Mouse (Mus musculus): ENCODE data around the gene Slc29a1. TPM values are rescaled to one million over a fixed set of nuclear protein-coding genes. Genes with fewer than 3 reads are reported as not detected.

Slc29a1 gene
- polyA plus RNA-seq, 1 experiment from 2014 or later: 83.4 TPM

GRCm38 (mm10) chr17:45565103-45565502 is 34.3 kb downstream of the Slc29a1 start:
- H3K9ac ChIP-seq: 0 out of 2 replicates have a peak overlapping the region, but pooled peaks have one; percentile 98
- peaks cover 34% of the 10 kb centered on the region for H3K4me1 ChIP-seq
- H3K27ac ChIP-seq: 0 out of 2 replicates have a peak overlapping the region, but pooled peaks have one; percentile 88
- 91% methylated on average over 11 of the region's 11 CpGs for WGBS
- no peak for ATAC-seq (ENCODE audit: insufficient read depth, low FRiP score, low read depth)
- peaks cover 37% of the 10 kb centered on the region for H3K36me3 ChIP-seq
- 0 out of 2 replicates have a peak, but pooled peaks cover 2% of the 10 kb centered on the region for H3K27me3 ChIP-seq (replicated peaks)
- no peaks in the 10 kb centered on the region for H3K9me3 ChIP-seq
- H3K4me3 ChIP-seq (replicated peaks): peak overlapping the region; percentile 99
- H3K4me2 ChIP-seq: peak overlapping the region; percentile 86

GRCm38 (mm10) chr17:45564531-45565084 is 34.8 kb downstream of the Slc29a1 start:
- H3K36me3 ChIP-seq: peaks cover 32% of the 10 kb centered on the region
- WGBS: 9% methylated on average over 17 of the region's 18 CpGs
- H3K4me3 ChIP-seq (replicated peaks): peak overlapping the region; percentile 99
- peak overlapping the region; percentile 98 for H3K9ac ChIP-seq
- H3K27ac ChIP-seq: peak overlapping the region; percentile 88
- H3K4me1 ChIP-seq: peaks cover 29% of the 10 kb centered on the region
- ATAC-seq (ENCODE audit: insufficient read depth, low FRiP score, low read depth): no peak
- peak overlapping the region; percentile 86 for H3K4me2 ChIP-seq
- H3K9me3 ChIP-seq: no peaks in the 10 kb centered on the region
- 0 out of 2 replicates have a peak, but pooled peaks cover 2% of the 10 kb centered on the region for H3K27me3 ChIP-seq (replicated peaks)

- Histone ChIP-seq H3K27ac (peak within 1 kb of the TSS; percentile 88), H3K9ac (peak within 1 kb of the TSS; percentile 98), H3K27me3 (replicated peaks) (0 out of 2 replicates have a peak, but pooled peaks cover 2% of the 10 kb centered on the region), H3K4me3 (replicated peaks) (peak within 1 kb of the TSS; percentile 99), H3K4me2 (peak within 1 kb of the TSS; percentile 86), H3K36me3 (peaks cover 25% of the 10 kb centered on the region), H3K4me1 (peaks cover 23% of the 10 kb centered on the region), H3K9me3 (no peaks in the 10 kb centered on the region)
- under 1% methylated on average over 60 of the region's 61 CpGs for WGBS
- peak; percentile 78 for ATAC-seq (ENCODE audit: insufficient read depth, low FRiP score, low read depth)
Observed at GRCm38 (mm10) chr17:45563655-45564530, 35.5 kb downstream of the Slc29a1 start, which contains the start of gene Slc35b2. TSS of gene Slc35b2 (plus strand) at chr17:45563874.

GRCm38 (mm10) chr17:45563216-45563615 is 36.2 kb downstream of the Slc29a1 start:
- Histone ChIP-seq H3K4me3 (replicated peaks) (no peak overlapping the region), H3K9ac (no peak overlapping the region)

GRCm38 (mm10) chr17:45559732-45560525 is 39.5 kb downstream of the Slc29a1 start:
- WGBS: 87% methylated on average over 15 of the region's 15 CpGs
- ATAC-seq (ENCODE audit: insufficient read depth, low FRiP score, low read depth): no peak
- Histone ChIP-seq H3K27ac (no peak overlapping the region), H3K4me1 (peaks cover 14% of the 10 kb centered on the region), H3K9ac (no peak overlapping the region), H3K36me3 (no peaks in the 10 kb centered on the region), H3K27me3 (replicated peaks) (peaks cover 10% of the 10 kb centered on the region), H3K9me3 (no peaks in the 10 kb centered on the region), H3K4me3 (replicated peaks) (no peak overlapping the region), H3K4me2 (no peak overlapping the region)

More at GRCm38 (mm10) chr17:45563216-45563615, 36.2 kb downstream of the Slc29a1 start:
- 72% methylated on average over 12 of the region's 12 CpGs for WGBS
- Histone ChIP-seq H3K4me2 (no peak overlapping the region; the same call in 1 of the 2 replicates), H3K4me1 (peaks cover 23% of the 10 kb centered on the region), H3K36me3 (peaks cover 18% of the 10 kb centered on the region), H3K27ac (no peak overlapping the region), H3K9me3 (no peaks in the 10 kb centered on the region), H3K27me3 (replicated peaks) (0 out of 2 replicates have a peak, but pooled peaks cover 2% of the 10 kb centered on the region)
- no peak for ATAC-seq (ENCODE audit: insufficient read depth, low FRiP score, low read depth)

GRCm38 (mm10) chr17:45557998-45558862 is 41.2 kb downstream of the Slc29a1 start:
- Histone ChIP-seq H3K9me3 (no peaks in the 10 kb centered on the region), H3K27ac (no peak overlapping the region), H3K27me3 (replicated peaks) (peaks cover 10% of the 10 kb centered on the region), H3K4me1 (peaks cover 10% of the 10 kb centered on the region; the same call in 1 of the 2 replicates), H3K4me2 (no peak overlapping the region), H3K4me3 (replicated peaks) (no peak overlapping the region), H3K9ac (no peak overlapping the region), H3K36me3 (no peaks in the 10 kb centered on the region)
- ATAC-seq (ENCODE audit: insufficient read depth, low FRiP score, low read depth): no peak
- WGBS: 71% methylated on average over 16 of the region's 16 CpGs

GRCm38 (mm10) chr17:45557246-45557824 is 42.1 kb downstream of the Slc29a1 start:
- peaks cover 10% of the 10 kb centered on the region for H3K27me3 ChIP-seq (replicated peaks)
- ATAC-seq (ENCODE audit: insufficient read depth, low FRiP score, low read depth): no peak
- peaks cover 10% of the 10 kb centered on the region; the same call in 1 of the 2 replicates for H3K4me1 ChIP-seq
- H3K9ac ChIP-seq: no peak overlapping the region
- H3K27ac ChIP-seq: no peak overlapping the region
- WGBS: 66% methylated on average over 6 of the region's 7 CpGs
- no peaks in the 10 kb centered on the region for H3K9me3 ChIP-seq
- H3K36me3 ChIP-seq: no peaks in the 10 kb centered on the region
- H3K4me2 ChIP-seq: peak overlapping the region; percentile 95; the same call in 1 of the 2 replicates
- no peak overlapping the region for H3K4me3 ChIP-seq (replicated peaks)

GRCm38 (mm10) chr17:45556514-45557245 is 42.7 kb downstream of the Slc29a1 start:
- Histone ChIP-seq H3K4me2 (peak overlapping the region; percentile 95), H3K4me1 (peaks cover 10% of the 10 kb centered on the region; the same call in 1 of the 2 replicates), H3K4me3 (replicated peaks) (peak overlapping the region; percentile 57), H3K9ac (no peak overlapping the region), H3K36me3 (no peaks in the 10 kb centered on the region), H3K9me3 (no peaks in the 10 kb centered on the region), H3K27me3 (replicated peaks) (peaks cover 10% of the 10 kb centered on the region), H3K27ac (no peak overlapping the region)
- ATAC-seq (ENCODE audit: insufficient read depth, low FRiP score, low read depth): no peak
- 74% methylated on average over 3 of the region's 3 CpGs for WGBS

- H3K27ac ChIP-seq: no peak overlapping the region
- no peaks in the 10 kb centered on the region for H3K9me3 ChIP-seq
- H3K4me3 ChIP-seq (replicated peaks): peak overlapping the region; percentile 57
- WGBS: 1% methylated on average over 14 of the region's 14 CpGs
- ATAC-seq (ENCODE audit: insufficient read depth, low FRiP score, low read depth): no peak
- peaks cover 10% of the 10 kb centered on the region; the same call in 1 of the 2 replicates for H3K4me1 ChIP-seq
- no peaks in the 10 kb centered on the region for H3K36me3 ChIP-seq
- peak overlapping the region; percentile 10; the same call in 1 of the 2 replicates for H3K9ac ChIP-seq
- H3K27me3 ChIP-seq (replicated peaks): peaks cover 10% of the 10 kb centered on the region
- H3K4me2 ChIP-seq: peak overlapping the region; percentile 95
Observed at GRCm38 (mm10) chr17:45556107-45556489, 43.3 kb downstream of the Slc29a1 start.

Measured in stomach, embryonic 15.5 days (tissue).